Mouse (Mus musculus): ENCODE data around the gene Klrb1b. TPM values are rescaled to one million over a fixed set of nuclear protein-coding genes. Genes with fewer than 3 reads are reported as not detected.

Klrb1b gene
- polyA plus RNA-seq, 1 experiment: 0.92 TPM

Other genes with a start within 250 kb of the Klrb1b start
- not detected in 2 replicates for gene A2ml1, start 244.7 kb downstream of the Klrb1b start, polyA plus RNA-seq (2012; rRNA removed)
- gene Klrb1a, start 202.8 kb downstream of the Klrb1b start, polyA plus RNA-seq (2012; rRNA removed): 0.22 and 0.29 TPM in 2 replicates
- gene Clec2h, start 163.9 kb downstream of the Klrb1b start, polyA plus RNA-seq (2012; rRNA removed): not detected in 2 replicates
- not detected in 2 replicates for gene Klrb1, start 103.3 kb downstream of the Klrb1b start, polyA plus RNA-seq (2012; rRNA removed)
- gene Klrb1c, start 37.1 kb downstream of the Klrb1b start, polyA plus RNA-seq (2012; rRNA removed): 1.1 TPM in 2 replicates
- gene Gm44511, start within 50 bp of the Klrb1b start, polyA plus RNA-seq (2012; rRNA removed): 0.23 and 0.43 TPM in 2 replicates
- gene Clec2i, start 61.3 kb upstream of the Klrb1b start, polyA plus RNA-seq (2012; rRNA removed): 0.86 and 1.0 TPM in 2 replicates
- gene BC035044, start 64.8 kb upstream of the Klrb1b start, polyA plus RNA-seq (2012; rRNA removed): 3.2 and 3.4 TPM in 2 replicates
- 0.03 and 0.15 TPM in 2 replicates for gene Clec2g, start 108.0 kb upstream of the Klrb1b start, polyA plus RNA-seq (2012; rRNA removed)
- 0.37 and 0.54 TPM in 2 replicates for gene Klrb1f, start 219.6 kb upstream of the Klrb1b start, polyA plus RNA-seq (2012; rRNA removed)

Measured in urinary bladder, adult 2 months (tissue).